In the genomic region with DNA sequence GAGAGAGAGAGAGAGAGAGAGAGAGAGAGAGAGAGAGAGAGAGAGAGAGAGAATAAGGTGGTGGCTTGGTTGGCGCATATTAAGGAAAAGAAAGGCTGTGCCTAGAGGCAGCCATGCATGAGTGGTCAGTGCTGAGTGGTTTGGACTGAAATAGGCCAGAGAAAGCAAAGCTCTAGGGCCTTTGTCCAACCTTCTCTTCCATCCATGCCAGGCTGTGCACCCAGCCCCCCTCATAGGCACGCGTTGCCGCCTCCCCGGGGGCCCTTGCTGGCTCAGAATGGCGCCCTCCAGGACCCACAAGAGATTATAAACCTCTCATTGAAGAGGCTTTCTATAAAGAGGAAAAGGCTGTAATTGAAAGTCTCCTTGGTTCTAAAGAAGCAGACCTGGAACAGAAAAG, we compare ENCODE assay signal across 9 mouse cellular contexts. TPM values are rescaled to one million over a fixed set of nuclear protein-coding genes. Genes with fewer than 3 reads are reported as not detected.
A peak's percentile ranks its signal among the peaks of the same experiment; 100 is the strongest.
DNase-seq lines count a peak whose midpoint lies in the region; ATAC-seq lines count a peak whose summit lies in the region.
"Had no signal": no experiment of that assay in that cellular context is flagged by ENCODE, and none has a peak within 500 bp of the region (broad histone marks: within the 10 kb centered on the region; RNA-seq: fewer than 3 reads in every experiment).

No protein-coding gene starts in this region.

- 0 out of 2 replicates have a peak, but pooled peaks have one; percentile 21 for ATAC-seq in hindbrain, embryonic 16.5 days
- ATAC-seq in monocyte, adult 5-6 weeks (replicated peaks; ENCODE audit: insufficient number of reproducible peaks, low FRiP score, low TSS enrichment, poor library complexity, severe bottlenecking): no peak

- H3K27me3 ChIP-seq in hindbrain, embryonic 16.5 days (replicated peaks; ENCODE audit: control insufficient read depth, insufficient read depth, low read length): no peaks in the 10 kb centered on the region

- 38% methylated on average over 6 of the region's 6 CpGs for WGBS in hindbrain, embryonic 16.5 days

- H3K27ac ChIP-seq in hindbrain, embryonic 16.5 days (ENCODE audit: low read depth, low read length): peak overlapping the region; percentile 62

- H3K4me3 ChIP-seq in hindbrain, embryonic 16.5 days (ENCODE audit: low read length): no peak overlapping the region

- no peaks in the 10 kb centered on the region for H3K9me3 ChIP-seq in hindbrain, embryonic 16.5 days (ENCODE audit: control insufficient read depth, low read length)

- peaks cover under 1% of the 10 kb centered on the region; the same call in 1 of the 2 replicates for H3K36me3 ChIP-seq in hindbrain, embryonic 16.5 days (ENCODE audit: control insufficient read depth, insufficient read depth, low read length)

- no peak overlapping the region for H3K4me2 ChIP-seq in hindbrain, embryonic 16.5 days (ENCODE audit: low read length)

- DNase-seq in cerebellum, adult 11 months: peak; percentile 59
- DNase-seq in cerebellum, adult 9-10 months: peak; percentile 83
- DNase-seq in kidney, postnatal 4 days: peak; percentile 36 to 46
- no peak for DNase-seq in layer of hippocampus, adult 9-11 months
- no peak for DNase-seq in thymus, postnatal 36 days
- DNase-seq: lung, adult 18-20 months; right cerebral cortex, postnatal 4 days had no signal

- peaks cover 34% of the 10 kb centered on the region for H3K4me1 ChIP-seq in hindbrain, embryonic 16.5 days (ENCODE audit: control insufficient read depth, insufficient read depth, low read depth, low read length)

- no peak overlapping the region for H3K9ac ChIP-seq in hindbrain, embryonic 16.5 days (ENCODE audit: low read depth, low read length)

RNA-seq across cellular contexts. Expression of a gene that starts 3.0 kb away (rescaled TPM):
- polyA plus RNA-seq in hindbrain, embryonic 16.5 days (2015; fragmentation: Nextera tagmentation; extraction: Ambion mirVana): 119 and 120 TPM in 2 replicates
- total RNA-seq in monocyte, adult 5-6 weeks (2017): 2.3 to 5.5 TPM (median 3.0 TPM) in 3 replicates

Comparison
In these comparisons a context has a peak if more than half of its experiments do, and no peak if none do; other contexts are left out.
1. DNase-seq: peak in cerebellum, adult 11 months (single experiment), cerebellum, adult 9-10 months (single experiment) and kidney, postnatal 4 days (2 of 2); none in layer of hippocampus, adult 9-11 months (single experiment) and thymus, postnatal 36 days (0 of 2).